Mouse (Mus musculus): Measurements from ENCODE around the gene Slc44a2. TPM values are rescaled to one million over a fixed set of nuclear protein-coding genes. Genes with fewer than 3 reads are reported as not detected.
"Not testable (repeated sequence)": the region's sequence is repeated elsewhere in the genome, so short reads cannot be mapped to it uniquely, and the experiment has no call there.

Gene Slc44a2
- polyA plus RNA-seq, 1 experiment from 2014 or later = 17.3 TPM

DNA sequence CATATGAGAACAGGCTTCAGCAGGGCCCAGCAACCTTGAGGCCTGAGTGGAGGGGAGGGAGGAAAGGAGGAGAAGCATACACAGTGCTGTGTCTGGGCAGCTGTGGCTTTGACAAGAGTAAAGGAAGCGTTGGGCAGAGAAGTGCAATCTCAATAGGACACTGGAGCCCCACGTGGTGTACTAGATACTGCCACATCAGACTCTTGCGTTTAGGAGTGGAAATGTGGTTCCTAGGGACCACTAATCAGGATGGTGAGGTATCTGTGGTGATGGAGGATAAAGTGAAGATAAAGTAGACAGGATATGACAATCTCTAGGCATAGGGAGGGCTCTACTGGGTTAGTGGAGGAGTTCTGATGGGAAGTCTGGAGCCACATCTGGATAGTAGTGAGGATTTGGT lies 33.7 kb upstream of the Slc44a2 start:
- Histone ChIP-seq H3K9me3 (replicated peaks) (no peaks in the 10 kb centered on the region), H3K27ac (peak overlapping the region; percentile 97), H3K27me3 (no peaks in the 10 kb centered on the region), H3K4me3 (replicated peaks) (peak overlapping the region; percentile 94), H3K36me3 (peaks cover 57% of the 10 kb centered on the region), H3K9ac (peak overlapping the region; percentile 88), H3K4me1 (replicated peaks) (peaks cover 56% of the 10 kb centered on the region), H3K4me2 (peak overlapping the region; percentile 94)
- WGBS (ENCODE audit: insufficient replicate concordance) = 7% methylated on average over 3 of the region's 3 CpGs
- DNase-seq (no peak), ATAC-seq (ENCODE audit: low read depth) (no peak)

DNA sequence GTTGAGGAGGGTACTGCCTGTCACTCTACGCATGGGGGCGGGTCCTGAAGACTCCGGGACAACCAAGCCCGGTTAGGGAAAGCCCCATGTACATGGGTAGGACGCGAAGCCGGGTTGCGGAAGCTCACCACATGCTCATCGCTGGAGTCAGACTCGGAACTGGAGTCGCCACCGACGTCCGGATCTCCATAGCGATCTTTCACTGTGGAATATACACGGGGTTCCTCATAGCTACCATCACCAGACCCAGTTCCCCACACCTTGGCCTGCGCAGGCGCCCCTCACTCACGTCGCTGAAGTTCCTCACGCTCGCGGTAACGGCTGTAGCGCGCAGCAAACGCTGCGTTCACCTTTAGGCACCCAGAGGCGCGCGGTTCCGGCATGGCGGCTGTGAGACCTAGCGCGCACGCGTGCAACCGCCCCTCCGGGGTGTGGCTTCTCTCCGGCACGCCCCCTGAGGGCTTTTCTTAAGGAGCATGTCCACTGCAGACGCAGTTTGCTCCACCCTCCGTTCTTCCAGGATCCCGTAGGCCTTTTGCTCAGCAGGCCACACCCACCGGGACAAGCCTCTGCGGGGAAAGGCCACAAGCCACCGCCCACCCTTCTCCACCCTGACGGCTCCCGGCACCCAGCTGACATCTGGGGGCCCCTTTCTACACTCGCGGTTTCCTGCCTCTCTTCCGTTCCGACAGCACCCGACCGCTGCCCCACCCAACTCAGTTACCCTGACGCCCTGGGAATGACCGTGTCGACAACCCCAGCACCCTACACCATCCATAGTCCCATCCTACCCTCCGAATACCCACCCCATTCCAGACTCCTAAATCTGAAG lies 32.7 kb upstream of the Slc44a2 start, which contains the start of gene Kri1:
Gene Kri1, minus strand, starts transcription at position 399 of the 832 bp plus-strand sequence.
- peak within 1 kb of the TSS; percentile 94 for H3K4me3 ChIP-seq (replicated peaks)
- peak within 1 kb of the TSS; percentile 94 for H3K4me2 ChIP-seq

DNA sequence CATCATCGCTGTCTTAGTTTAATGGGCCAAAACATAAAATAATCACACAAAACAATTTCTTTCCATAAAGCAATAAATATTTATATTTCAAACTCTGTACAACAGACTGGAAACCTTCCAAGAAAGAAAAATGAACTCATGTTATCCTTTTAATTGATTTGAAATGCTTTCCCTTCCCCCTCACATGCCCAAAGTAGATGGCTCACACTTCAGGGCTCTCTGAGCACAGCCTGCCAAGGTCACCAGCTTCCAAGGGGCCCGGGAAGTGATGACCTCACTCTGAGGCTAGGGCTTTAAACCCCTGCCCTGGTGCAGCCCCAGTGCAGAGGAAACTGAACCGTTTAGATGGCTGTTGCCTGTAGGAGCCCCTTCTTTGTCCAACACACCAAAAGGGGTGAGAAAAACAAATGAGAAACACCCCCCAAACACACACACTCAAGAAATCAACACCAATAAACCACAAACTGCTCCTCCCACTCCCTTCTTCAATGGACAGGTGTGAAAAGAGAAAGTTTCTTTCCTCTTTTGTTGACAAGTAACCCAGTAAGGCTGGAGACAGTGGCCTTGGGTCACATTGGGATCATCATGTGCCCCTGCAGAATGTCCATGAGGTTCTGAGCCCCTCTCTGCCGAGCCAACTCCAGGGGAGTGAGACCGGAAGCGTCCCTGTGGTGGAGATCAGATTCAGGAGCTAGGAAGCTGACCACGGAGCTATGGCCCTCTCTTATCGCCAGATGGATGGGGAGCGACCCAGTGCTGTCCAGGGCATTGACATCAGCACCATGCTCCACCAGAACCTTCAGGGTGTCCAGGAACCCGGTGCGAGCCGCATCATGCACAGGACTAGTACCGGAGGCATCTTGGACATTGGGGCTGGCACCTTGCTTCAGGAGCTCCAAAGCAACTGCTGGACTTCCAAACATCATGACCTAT lies 31.8 kb upstream of the Slc44a2 start:
- no peaks in the 10 kb centered on the region for H3K27me3 ChIP-seq
- DNase-seq (peak; percentile 26), ATAC-seq (ENCODE audit: low read depth) (no peak)
- peak overlapping the region; percentile 97 for H3K27ac ChIP-seq
- no peaks in the 10 kb centered on the region for H3K9me3 ChIP-seq (replicated peaks)
- H3K36me3 ChIP-seq = peaks cover 40% of the 10 kb centered on the region
- WGBS (ENCODE audit: insufficient replicate concordance) = 45% methylated on average over 13 of the region's 13 CpGs
- H3K9ac ChIP-seq = peak overlapping the region; percentile 96
- peaks cover 65% of the 10 kb centered on the region for H3K4me1 ChIP-seq (replicated peaks)
- H3K4me2 ChIP-seq = peak overlapping the region; percentile 94
- H3K4me3 ChIP-seq (replicated peaks) = peak overlapping the region; percentile 94

More for the DNA sequence above, 32.7 kb upstream of the Slc44a2 start, which contains the start of gene Kri1:
- Histone ChIP-seq H3K36me3 (peaks cover 47% of the 10 kb centered on the region), H3K27me3 (no peaks in the 10 kb centered on the region), H3K9me3 (replicated peaks) (no peaks in the 10 kb centered on the region), H3K27ac (peak within 1 kb of the TSS; percentile 97), H3K4me1 (replicated peaks) (peaks cover 63% of the 10 kb centered on the region), H3K9ac (peak within 1 kb of the TSS; percentile 96)
- DNase-seq (peak; percentile 100), ATAC-seq (ENCODE audit: low read depth) (peak; percentile 76)
- under 1% methylated on average over 59 of the region's 59 CpGs for WGBS (ENCODE audit: insufficient replicate concordance)

DNA sequence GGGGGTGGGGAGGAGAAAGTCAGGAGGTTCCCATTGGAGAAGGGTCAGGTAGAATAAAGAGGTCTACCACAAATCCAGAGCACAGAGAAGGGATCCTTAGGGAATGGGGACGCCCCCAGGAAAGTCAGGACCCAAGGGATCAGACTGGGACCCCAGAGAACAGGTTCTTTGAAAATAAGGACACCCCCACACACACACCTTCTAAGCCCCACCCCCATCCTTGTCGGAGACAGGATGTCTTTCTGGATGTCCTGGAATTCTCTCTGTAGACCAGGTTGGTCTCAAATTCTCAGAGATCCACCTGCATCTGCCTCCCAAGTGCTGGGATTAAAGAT lies 31.2 kb upstream of the Slc44a2 start:
- H3K27ac ChIP-seq = peak overlapping the region; percentile 97
- ATAC-seq (ENCODE audit: low read depth) (no peak), DNase-seq (no peak)
- H3K9me3 ChIP-seq (replicated peaks) = no peaks in the 10 kb centered on the region
- peak overlapping the region; percentile 94 for H3K4me3 ChIP-seq (replicated peaks)
- peaks cover 34% of the 10 kb centered on the region for H3K36me3 ChIP-seq
- H3K4me1 ChIP-seq (replicated peaks) = peaks cover 62% of the 10 kb centered on the region
- 49% methylated on average over 2 of the region's 2 CpGs for WGBS (ENCODE audit: insufficient replicate concordance)
- H3K9ac ChIP-seq = peak overlapping the region; percentile 96
- H3K27me3 ChIP-seq = no peaks in the 10 kb centered on the region
- peak overlapping the region; percentile 94 for H3K4me2 ChIP-seq

DNA sequence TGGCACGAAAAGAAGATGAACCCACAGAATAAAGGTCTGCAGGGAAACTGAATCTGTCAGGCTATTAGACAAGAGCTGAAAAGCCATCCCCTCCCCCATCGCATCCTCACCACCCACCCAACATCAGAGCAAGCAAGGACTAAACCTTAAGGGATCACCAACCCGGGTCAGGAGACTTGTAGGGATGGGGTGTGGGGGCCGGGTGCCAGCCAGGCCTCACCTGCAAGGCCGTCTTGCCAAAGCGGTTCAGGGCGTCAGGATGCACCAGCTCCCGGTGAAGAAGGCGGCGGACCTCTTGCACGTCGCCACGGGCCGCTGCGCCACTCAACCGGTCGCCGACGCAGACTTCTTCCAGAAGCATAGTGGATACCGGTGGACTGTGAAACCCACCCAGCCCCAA lies 29.9 kb upstream of the Slc44a2 start:
- H3K4me1 ChIP-seq (replicated peaks) = peaks cover 49% of the 10 kb centered on the region
- H3K36me3 ChIP-seq = peaks cover 21% of the 10 kb centered on the region
- H3K4me2 ChIP-seq = peak overlapping the region; percentile 94
- H3K4me3 ChIP-seq (replicated peaks) = peak overlapping the region; percentile 94
- no peak for DNase-seq
- ATAC-seq (ENCODE audit: low read depth) = peak; percentile 6; the same call in 1 of the 2 replicates
- peak overlapping the region; percentile 97 for H3K27ac ChIP-seq
- WGBS (ENCODE audit: insufficient replicate concordance) = under 1% methylated on average over 20 of the region's 20 CpGs
- H3K27me3 ChIP-seq = no peaks in the 10 kb centered on the region
- H3K9me3 ChIP-seq (replicated peaks) = no peaks in the 10 kb centered on the region
- H3K9ac ChIP-seq = peak overlapping the region; percentile 96

DNA sequence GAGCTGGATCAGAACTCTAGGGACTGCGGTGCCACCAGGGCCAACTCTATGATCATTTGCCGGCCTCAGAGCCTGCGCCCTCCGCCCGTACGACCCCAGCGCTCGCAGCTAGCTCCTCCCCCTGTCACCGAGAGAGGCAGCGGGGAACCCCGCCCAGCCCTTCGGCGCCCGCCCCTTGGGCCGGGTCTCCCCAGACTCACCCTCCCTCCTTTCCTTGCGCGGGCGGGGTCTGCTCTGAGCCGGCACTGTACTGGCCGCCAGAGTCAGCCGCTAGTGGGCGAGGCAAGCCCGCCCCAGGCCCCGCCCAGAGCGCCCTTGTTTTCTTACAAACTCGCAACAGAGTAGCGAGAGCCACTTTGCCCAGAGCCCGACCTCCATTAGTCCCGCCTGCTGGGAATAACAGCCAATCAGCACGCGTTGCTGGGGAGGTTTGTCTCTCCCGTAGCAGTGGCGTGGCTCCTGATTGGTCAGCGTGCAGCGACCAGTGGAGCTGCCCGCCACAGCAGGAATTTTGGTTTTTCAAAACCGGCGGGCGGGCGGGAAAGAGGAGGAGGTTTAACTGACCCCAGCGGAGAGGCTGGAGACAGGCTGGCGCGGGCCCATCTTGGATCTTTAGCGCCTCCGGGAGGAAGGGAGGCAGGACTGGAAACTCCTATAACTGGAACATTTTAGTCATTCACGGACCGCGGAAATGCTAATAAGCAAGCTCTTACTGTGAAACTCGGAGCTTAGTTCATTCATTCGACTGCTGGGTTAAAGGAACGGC lies 29.3 kb upstream of the Slc44a2 start, which contains the start of gene Cdkn2d:
Gene Cdkn2d, minus strand, starts transcription at position 386 of the 766 bp plus-strand sequence.
- no peaks in the 10 kb centered on the region for H3K27me3 ChIP-seq
- ATAC-seq (ENCODE audit: low read depth) (peak; percentile 87), DNase-seq (peak; percentile 100)
- H3K9me3 ChIP-seq (replicated peaks) = no peaks in the 10 kb centered on the region
- WGBS (ENCODE audit: insufficient replicate concordance) = under 1% methylated on average over 51 of the region's 51 CpGs
- peaks cover 16% of the 10 kb centered on the region for H3K36me3 ChIP-seq
- H3K4me2 ChIP-seq = peak within 1 kb of the TSS; percentile 94
- H3K27ac ChIP-seq = peak within 1 kb of the TSS; percentile 98
- H3K4me1 ChIP-seq (replicated peaks) = peaks cover 45% of the 10 kb centered on the region
- peak within 1 kb of the TSS; percentile 94 for H3K4me3 ChIP-seq (replicated peaks)
- H3K9ac ChIP-seq = peak within 1 kb of the TSS; percentile 96

DNA sequence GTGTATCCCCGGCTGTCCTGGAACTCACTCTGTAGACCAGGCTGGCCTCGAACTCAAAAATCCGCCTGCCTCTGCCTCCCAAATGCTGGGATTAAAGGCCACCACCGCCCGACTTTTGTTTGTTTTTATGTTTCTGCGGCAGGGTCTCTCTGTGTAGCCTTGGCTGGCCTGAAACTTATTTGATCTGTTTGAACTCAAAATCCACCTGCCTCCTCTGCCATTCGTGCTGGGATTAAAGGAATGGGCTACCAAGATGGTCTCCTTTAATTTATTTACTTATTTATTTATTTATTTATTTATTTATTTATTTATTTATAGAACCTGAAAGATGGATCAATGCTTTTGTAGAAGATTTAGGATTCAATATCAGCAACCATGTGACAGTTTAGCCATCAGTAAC lies 28.6 kb upstream of the Slc44a2 start:
- not testable (repeated sequence) for ATAC-seq (ENCODE audit: low read depth); DNase-seq; H3K27me3 ChIP-seq; H3K9me3 ChIP-seq (replicated peaks)
- Histone ChIP-seq H3K36me3 (peaks cover 11% of the 10 kb centered on the region), H3K4me3 (replicated peaks) (peak overlapping the region; percentile 69), H3K27ac (peak overlapping the region; percentile 98), H3K4me1 (replicated peaks) (peaks cover 39% of the 10 kb centered on the region), H3K9ac (peak overlapping the region; percentile 85), H3K4me2 (peak overlapping the region; percentile 63)
- 9% methylated on average over 7 of the region's 7 CpGs for whole genome bisulfite sequencing (ENCODE audit: insufficient replicate concordance)

DNA sequence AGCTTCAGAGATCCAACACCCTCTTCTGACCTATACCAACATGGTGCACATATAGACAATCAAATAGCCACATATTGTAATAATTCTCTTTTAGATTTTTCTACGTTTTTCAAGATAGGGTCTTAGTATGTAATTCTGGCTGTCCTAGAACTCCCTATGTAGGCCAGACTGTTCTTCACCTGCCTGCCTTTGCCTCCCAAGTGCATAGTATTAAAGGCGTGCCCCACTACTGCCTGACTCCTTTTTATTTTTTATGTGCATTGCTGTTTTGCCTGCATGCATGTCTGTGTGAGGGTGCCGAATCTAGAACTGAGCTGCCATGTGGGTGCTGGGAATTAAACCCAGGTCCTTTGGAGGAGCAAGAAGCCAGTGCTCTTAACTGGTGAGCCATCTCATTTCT lies 28.2 kb upstream of the Slc44a2 start:
- no peak for DNase-seq
- H3K4me2 ChIP-seq = peak overlapping the region; percentile 63

DNA sequence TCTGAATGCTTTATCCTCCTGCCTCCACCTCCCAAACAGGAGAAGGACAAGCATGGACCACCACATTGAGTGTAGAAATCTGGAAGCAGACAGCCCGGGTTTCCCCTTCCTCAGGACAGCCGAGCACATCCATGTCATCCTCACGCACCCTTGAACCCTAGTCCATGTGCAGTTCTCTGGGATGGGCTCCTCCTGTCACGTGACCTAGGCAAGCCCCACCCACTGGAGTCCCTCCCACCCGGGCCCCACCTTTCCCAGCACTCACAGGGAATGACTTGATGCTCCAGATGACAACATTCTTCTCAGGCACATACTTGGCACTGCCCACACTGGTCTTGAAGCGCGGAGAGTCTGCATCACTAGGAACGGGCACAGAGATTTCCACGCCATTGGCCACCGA lies 21.5 kb upstream of the Slc44a2 start:
- Histone ChIP-seq H3K27me3 (no peaks in the 10 kb centered on the region), H3K4me2 (no peak overlapping the region), H3K9me3 (replicated peaks) (no peaks in the 10 kb centered on the region), H3K4me3 (replicated peaks) (no peak overlapping the region), H3K9ac (no peak overlapping the region), H3K27ac (no peak overlapping the region), H3K4me1 (replicated peaks) (no peaks in the 10 kb centered on the region), H3K36me3 (no peaks in the 10 kb centered on the region)
- ATAC-seq (ENCODE audit: low read depth) (no peak), DNase-seq (no peak)
- 73% methylated on average over 10 of the region's 10 CpGs for WGBS (ENCODE audit: insufficient replicate concordance)

More for the DNA sequence above, 28.2 kb upstream of the Slc44a2 start:
- ATAC-seq (ENCODE audit: low read depth) = no peak
- peak overlapping the region; percentile 98 for H3K27ac ChIP-seq
- peak overlapping the region; percentile 69 for H3K4me3 ChIP-seq (replicated peaks)
- H3K36me3 ChIP-seq = peaks cover 11% of the 10 kb centered on the region
- peak overlapping the region; percentile 85 for H3K9ac ChIP-seq
- H3K4me1 ChIP-seq (replicated peaks) = peaks cover 35% of the 10 kb centered on the region
- no peaks in the 10 kb centered on the region for H3K9me3 ChIP-seq (replicated peaks)
- H3K27me3 ChIP-seq = no peaks in the 10 kb centered on the region
- 65% methylated on average over 3 of the region's 3 CpGs for WGBS (ENCODE audit: insufficient replicate concordance)

DNA sequence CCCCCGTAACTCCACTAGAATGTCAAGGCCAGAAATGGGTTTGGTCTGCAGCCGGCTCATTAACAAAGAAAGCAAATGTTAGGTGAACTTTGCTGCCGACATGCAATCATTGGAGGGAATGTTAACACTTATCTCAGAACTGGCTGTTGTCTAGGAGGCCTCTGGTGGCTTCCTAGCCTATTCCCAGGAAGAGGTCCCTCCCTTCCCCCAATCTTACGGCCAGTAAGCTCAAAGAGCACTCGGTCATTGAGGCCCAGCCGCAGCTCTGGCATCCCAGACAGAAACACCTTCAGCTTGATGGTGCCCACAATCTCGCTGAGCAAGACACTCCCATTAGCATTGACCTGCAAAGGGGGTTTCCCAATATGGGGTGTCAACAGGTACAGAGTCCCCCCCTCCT lies 15.4 kb upstream of the Slc44a2 start:
- DNase-seq = no peak
- H3K36me3 ChIP-seq = no peaks in the 10 kb centered on the region
- no peak for ATAC-seq (ENCODE audit: low read depth)
- 66% methylated on average over 7 of the region's 7 CpGs for WGBS (ENCODE audit: insufficient replicate concordance)
- no peak overlapping the region for H3K4me2 ChIP-seq
- no peak overlapping the region for H3K9ac ChIP-seq
- H3K4me3 ChIP-seq (replicated peaks) = no peak overlapping the region
- H3K9me3 ChIP-seq (replicated peaks) = no peaks in the 10 kb centered on the region
- H3K27ac ChIP-seq = no peak overlapping the region
- no peaks in the 10 kb centered on the region for H3K27me3 ChIP-seq
- H3K4me1 ChIP-seq (replicated peaks) = 0 out of 2 replicates have a peak, but pooled peaks cover 3% of the 10 kb centered on the region

Measured in liver, embryonic 13.5 days (tissue).